Mouse (Mus musculus) frontal cortex, postnatal 36 days (tissue): ENCODE results near the gene Tgfb1.
A peak's percentile ranks its signal among the peaks of the same experiment; 100 is the strongest.

Source experiments
- DNase-seq, 2 experiments: peaks; one replicate each; pipeline ENCODE4 v3.0.0; 2022; ENCODE audit warnings: low spot score in 2 of 2

The Tgfb1 gene

DNA sequence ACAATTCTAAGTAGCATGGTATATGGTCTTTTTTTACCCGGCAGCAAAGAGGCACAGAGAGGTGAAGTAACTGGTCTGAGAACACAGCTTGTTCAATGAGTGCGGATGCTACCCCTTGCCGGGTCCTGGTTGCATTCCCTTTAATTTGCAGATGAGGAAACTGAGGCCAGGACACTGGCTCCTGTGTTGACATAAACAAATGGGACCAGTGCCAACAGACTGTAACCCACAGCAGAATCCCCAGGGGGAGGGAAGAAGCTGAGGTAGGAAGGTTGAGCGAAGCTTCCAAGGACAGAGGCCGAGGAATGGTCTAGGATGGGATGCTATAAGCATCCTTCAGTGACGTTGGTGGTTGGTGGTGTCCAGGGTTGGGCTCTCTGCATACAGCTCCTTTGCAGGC is 11.4 kb upstream of the Tgfb1 start:
- no peak for DNase-seq

DNA sequence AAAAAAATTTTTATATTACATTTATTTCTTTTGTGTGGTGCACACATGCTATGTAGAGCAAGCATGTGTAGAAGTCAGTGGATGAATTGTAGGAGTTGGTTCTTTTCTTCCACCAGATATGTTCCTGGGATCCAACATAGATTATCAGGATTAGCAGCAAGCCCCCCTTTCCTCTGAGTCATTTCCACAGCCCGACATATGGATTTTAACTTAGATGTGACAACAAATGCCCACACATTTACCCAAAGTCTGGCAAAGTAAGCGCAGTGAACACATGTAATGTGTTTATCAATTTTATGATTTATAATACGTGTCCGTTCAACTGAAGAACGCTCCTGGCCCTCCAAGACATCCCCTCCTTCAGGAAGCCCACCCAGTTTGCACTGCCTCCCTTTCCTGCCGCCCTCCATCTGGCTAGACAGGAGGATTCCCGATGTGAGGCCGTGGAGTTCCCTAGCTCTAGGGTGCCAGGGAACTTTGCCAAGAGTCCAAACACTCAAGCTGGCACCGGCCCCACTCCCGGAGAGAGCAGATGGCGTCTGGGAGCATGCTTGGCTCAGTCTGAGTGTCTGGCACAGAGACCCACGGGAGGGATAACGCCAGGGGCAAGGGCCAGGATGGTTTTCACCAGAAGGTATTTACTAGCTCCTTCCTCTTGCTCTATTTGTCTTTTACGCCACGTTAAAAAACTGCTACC is 10.6 kb upstream of the Tgfb1 start:
- DNase-seq: peak; percentile 94

DNA sequence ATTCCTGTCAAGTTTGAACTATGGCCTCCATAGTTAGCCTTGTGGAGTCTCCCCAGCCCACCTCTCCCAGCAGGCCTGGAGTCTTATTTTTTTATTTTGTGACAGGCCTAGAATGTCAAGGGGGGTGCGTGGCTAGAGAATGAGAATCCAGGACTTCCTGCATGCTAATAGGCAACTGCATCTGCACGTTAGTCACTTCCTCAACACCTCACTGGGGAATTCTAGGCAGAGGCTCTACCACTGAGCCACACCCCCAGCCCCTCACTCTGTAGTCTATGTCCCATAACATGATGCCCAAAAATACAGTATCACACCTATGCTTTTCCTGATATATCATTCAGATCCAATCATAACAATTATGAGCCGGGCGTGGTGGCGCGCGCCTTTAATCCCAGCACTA is 9.8 kb upstream of the Tgfb1 start:
- no peak for DNase-seq

DNA sequence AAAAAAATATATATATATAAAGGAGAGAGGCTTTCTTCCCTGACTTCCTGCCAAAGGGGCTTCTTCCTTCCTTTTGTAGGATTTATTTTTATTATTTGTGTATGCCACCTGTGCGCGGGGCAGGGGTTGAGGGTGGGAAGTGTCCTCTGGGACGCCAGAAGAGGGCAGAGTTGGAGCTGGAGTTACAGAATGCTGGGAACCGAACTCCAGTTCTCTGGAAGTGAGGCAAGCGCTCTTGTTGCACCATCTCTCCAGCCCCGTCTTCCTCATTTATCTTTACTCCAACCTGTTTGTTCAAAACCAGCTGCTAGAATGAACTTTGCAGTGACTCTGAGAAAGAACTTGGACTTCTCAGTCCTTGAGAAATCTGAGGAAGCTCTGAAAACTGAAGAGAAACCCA is 6.8 kb upstream of the Tgfb1 start:
- DNase-seq: no peak

DNA sequence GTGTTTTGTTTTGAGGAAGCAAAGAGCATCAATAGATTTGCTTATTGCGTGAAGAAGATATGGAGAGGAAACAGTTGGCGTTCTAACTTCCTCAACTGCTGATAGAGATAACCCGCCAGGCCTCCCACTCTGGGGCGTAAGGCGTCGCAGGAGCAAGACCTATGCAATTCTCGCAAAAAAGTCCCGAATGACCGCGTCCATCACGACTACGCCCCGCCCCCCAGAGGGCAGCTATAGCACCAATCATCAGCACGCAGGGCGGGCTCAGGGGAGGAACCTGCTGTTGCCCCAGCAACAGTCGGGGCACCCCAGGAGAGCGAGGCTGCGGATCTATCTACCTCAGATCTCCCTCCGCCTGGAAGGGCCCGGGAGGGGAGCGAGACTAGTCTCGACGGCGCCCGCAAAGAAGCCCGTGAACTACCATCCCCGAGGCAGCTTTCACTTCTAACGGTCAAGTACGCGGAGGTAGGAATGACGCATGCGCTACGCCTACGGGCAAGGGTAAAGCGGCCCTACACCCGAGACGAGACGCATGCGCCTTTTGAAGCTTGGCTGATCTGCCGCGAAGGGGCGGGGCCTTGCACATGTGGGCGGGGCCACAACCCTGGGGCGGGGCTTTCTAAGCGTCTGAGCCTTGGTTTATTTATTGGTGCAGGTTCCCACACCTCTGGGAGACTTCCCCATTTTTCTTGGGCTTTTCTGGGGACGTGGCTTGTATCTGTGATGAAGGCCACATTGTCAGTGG is 6.1 kb upstream of the Tgfb1 start, which contains the start of gene B9d2:
B9d2 (plus strand) TSS at position 267 of the 745 bp plus-strand sequence.
- peak; percentile 96 to 97 for DNase-seq

DNA sequence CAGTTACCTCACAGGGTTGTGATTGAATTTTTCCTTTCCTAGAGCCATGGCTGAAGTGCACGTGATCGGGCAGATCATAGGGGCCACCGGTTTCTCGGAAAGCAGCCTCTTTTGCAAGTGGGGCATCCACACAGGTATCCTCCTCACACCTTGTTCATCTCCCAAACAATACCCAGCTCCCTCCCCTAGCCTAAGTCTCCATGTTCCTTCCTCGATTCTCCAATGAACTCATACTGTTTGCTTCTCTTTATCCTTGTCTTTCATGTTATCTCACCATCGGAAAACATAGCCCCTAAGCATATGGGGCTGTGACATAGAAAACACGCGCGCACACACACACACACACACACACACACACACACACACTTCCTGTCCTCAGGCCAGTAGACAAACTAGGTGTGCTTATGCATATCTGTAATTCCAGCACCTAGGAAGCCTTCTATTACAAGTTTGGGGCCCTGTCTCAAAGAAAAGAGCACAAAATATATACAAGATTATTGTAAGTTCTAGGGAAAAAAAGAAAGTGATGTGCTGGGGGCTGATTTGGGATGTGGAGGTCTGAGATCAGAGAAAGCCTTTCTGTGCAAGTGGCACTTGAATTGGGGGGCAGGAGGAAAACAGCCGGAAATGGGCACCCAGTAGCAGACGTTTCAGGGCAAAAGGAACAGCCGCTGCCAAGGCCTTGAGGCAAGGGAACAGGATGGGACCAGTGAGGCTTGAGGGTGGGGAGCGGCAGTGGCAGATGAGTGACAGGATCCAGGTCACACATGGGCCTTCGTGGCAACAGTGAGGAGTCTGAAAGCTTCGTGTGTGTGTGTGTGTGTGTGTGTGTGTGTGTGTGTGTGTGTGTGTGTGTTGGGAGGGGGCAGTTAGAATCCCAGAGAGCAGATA is 5.2 kb upstream of the Tgfb1 start:
- no peak for DNase-seq

DNA sequence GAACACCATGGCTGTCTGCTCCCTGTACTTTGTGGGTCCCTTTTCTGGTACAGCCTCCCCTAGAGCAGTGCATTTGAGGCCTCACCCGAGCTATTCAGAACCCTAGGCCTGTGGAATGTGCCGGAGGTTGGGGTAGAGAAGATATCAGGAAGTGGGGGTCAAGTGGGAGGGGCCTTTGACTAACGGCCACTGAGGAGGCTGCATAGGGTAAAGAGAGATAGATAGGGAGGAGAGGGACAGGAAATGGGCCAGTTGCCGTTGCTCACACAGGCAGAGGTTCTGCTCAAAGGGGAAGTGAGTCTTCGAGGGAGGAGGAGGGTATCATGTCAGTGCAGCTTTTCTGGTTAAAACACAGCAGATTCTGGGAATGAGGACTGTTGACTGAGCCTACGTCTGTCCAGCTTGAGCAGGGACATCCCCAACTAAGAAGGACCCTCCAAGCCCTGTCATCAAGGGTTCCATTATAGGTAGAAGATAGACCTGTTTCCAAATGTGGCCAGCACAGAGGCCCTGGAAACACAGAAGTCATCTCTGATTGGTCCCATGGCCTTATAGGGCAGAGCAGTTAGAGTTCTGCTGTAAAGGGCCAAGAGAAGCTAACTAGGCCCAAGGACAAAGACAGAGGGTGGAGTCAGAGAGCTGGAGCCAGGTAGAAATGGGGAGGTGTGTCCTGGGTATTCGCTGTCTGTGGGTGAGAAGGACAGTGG is 3.2 kb upstream of the Tgfb1 start:
- DNase-seq: no peak

DNA sequence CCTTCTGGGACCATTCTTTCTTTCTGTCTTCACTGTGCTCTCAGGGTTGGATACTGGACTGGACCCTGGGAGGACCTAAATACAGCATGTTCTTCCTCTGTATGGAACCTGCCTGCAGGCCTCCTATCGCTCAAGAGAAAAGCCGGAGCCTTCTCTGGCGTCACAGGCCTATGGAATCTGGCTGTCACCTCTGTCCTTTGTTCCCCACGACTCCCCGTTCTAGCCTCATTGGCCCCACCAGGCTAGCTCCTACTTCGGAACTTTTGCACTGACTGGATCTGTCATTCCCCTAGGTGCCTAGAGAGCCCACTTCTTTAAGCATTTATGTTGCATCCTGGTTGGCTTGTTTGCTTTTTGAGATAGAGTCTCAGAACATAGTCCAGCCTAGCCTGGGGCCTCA is 2.1 kb upstream of the Tgfb1 start:
- no peak for DNase-seq

DNA sequence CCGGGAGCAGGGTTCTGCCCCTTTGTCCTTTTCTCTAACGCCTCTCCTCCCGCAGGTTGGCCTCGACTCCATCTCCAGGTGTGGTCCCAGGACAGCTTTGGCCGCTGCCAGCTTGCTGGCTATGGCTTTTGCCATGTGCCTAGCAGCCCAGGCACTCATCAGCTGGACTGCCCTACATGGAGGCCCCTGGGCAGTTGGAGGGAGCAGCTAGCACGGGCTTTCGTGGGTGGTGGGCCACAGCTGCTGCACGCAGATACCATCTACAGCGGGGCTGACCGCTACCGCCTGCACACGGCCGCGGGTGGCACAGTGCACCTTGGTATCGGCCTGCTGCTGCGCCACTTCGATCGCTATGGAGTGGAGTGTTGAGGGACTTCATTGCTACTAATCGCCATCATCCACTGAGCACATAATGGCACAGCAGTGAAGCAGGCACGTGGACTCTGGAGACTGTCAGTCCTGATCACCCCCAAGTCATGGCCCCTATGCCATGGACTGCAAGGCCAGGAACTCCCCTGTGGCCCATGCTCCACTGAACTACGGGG is 804 bp upstream of the Tgfb1 start:
- DNase-seq: no peak

DNA sequence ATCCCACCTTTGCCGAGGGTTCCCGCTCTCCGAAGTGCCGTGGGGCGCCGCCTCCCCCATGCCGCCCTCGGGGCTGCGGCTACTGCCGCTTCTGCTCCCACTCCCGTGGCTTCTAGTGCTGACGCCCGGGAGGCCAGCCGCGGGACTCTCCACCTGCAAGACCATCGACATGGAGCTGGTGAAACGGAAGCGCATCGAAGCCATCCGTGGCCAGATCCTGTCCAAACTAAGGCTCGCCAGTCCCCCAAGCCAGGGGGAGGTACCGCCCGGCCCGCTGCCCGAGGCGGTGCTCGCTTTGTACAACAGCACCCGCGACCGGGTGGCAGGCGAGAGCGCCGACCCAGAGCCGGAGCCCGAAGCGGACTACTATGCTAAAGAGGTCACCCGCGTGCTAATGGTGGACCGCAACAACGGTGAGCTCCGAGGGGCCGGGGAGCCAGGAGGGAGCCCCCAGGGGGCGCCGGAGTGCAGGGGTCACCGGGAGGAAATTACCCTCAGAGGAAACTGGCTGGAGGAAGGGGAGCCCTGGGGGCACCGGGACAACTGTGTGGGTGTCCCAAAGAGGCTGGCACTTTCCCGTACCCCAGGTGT is 1.1 kb downstream of the Tgfb1 start:
- no peak for DNase-seq

DNA sequence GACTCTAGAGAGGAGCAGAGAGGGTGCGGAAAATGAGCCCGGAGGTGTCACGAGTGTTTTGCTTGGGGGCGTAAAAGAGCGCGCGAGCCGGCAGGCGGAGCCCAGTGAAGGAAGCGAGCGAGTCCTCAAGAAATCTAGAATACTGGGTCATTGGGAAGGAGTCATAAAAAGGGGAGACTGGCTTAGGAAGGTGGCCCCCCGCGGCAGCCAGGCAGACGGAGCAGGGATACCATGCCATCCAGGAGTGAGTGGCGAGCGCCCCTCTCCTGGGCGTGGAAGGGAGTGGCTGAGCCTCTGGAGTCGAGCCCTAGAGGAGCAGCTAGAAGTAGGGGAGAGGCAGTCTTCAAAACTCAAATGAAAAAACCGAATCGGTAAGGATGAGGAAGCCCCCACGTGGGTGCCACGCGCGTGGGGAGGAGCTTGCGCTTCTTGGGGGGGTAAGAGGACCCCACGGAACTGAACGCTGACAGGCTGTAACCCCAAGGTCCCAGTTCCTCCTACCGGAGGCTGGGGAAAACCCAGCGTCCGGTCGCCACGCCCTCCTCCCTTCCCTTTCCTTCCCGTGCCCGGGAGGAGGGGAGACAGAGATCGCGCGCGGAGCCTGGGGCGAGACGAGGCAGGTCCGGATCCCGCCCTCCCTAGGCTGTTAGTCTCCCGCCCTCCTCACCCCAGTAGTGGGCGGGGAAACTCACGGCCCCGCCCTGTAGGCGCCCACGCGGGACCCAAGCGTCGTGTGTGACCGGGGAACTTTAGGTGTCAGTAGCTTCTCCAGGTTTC is 2.2 kb downstream of the Tgfb1 start:
- DNase-seq: no peak

DNA sequence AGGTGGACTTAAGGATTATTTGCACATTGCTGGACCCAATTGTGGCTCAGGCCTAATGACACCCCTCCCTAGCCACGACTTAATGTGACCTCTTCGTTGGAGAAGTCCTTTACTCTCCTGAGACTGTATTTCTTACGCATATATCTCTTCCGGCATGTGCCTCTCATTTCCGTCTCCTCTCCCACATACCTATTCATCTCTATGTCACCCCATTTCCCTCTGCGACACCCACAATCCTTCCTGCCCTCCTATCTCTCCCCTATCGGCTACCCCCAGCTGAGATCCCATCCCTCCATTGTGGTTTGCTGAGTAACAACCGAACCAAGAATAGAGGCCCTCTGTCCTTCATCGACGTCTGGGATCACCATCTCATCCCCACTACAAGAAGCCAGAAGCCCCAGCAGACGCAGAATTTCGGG is 2.8 kb downstream of the Tgfb1 start:
- no peak for DNase-seq

DNA sequence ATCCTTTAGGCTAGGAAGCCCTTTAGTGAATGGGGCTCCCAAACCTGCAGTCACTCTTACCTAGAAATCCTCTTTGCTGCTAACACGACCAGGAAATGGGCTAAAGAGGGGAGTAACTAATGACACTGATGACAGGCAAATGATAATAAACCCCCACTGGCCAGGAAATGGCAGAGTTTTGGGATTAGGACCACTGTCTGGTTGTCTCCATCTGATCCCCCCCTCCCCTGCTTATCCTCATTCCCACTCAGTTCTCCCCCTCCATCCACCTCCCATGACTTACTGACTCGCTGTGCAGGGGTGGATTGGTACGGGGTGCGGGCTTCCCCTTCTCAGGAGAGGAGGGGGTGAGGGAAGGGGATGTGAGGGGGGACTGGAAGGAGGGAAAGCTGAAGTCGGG is 3.2 kb downstream of the Tgfb1 start:
- DNase-seq: no peak

DNA sequence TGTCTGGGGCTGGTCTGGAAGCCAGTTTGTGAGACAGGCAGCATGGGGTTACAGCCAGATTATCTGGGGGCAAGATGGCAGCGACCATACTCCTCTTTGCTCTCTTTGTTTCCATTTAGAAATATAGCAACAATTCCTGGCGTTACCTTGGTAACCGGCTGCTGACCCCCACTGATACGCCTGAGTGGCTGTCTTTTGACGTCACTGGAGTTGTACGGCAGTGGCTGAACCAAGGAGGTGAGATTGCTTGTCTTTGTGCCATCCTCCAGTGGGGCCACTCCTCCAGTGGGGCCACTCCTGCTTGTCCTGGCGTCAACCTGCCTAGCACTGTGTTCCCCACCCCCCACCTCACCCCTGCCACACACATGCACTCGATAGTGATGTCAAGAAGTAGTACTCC is 7.3 kb downstream of the Tgfb1 start:
- no peak for DNase-seq

DNA sequence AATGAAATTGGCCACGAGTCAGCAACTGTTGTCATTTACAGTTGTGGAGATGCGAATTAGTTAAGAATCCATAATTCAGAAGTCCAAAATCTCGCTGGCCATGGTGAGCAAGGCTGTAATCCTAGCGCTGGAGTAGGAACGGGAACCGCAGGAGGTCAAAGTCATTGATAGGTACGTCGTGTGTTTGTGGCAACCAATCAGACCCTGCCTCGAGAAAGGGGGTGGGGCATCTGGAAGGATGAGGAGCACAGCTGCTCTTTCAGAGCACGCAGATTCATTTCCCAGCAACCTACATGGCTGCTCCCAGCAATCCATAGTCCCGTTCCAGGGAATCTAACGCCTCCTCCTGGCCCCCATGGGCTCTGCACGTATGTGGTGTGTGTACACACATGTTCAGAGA is 13.0 kb downstream of the Tgfb1 start:
- DNase-seq: no peak

DNA sequence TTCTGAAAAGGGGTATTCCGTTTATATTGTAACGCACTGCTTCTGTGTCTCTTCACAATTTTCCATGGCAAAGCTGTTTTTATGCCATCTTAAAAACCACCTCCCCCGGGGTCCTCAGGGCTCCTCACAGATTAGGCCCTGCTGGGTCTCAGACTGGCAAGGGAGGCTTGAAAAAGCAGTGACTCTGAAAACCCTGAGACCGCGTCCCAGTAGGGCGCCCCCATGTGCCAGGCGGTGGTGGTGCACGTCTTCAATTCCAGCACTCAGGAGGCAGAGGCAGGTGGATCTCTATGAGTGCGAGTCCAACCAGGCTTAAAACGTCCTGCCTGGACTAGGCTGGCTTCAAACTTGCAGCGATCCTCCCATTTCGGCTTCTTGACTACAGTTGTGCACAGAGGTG is 13.9 kb downstream of the Tgfb1 start:
- DNase-seq: no peak

DNA sequence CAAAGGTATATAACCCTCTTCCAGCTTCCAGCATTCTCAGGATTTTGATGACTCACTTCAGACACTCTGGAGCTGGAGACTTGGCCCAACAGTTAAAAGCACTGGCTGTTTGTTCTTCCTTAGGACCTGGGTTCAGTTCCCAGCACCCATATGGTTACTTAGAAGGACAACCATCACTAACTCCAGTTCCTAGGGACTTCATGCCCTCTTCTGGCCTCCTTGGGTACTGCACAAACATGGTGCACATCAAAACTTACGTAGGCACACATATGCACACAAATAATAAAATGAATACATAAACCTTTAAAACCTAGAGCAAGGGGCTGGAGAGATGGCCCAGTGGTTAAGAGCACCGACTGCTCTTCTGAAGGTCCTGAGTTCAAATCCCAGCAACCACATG is 15.5 kb downstream of the Tgfb1 start:
- no peak for DNase-seq

DNA sequence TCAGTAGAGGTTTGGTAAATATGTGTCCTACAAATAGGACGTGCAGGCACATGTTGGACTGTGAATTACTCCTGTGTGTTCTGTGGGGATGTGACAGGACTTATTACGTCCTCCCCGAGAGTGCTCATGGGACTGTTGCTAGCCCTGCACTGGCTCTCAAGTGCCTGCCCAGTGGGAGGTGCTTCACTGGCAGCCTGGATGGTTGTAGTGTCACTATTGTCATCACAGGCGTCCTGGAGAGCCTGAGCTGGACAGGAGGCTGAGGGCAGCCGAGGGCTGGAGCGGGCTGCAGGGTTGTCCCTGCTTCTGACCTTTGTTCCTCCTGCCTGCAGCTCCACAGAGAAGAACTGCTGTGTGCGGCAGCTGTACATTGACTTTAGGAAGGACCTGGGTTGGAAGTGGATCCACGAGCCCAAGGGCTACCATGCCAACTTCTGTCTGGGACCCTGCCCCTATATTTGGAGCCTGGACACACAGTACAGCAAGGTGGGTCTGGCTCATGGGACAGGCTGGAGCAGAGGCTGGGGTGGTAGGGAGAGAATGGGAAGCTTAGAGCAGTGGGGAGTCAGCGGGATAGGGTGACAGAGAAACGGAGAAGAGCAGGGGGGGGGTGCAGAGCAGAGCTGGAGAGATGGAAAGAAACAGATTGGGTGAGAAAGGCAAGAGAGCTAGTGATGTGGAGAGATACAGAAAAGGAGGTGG is 17.1 kb downstream of the Tgfb1 start:
- DNase-seq: no peak

DNA sequence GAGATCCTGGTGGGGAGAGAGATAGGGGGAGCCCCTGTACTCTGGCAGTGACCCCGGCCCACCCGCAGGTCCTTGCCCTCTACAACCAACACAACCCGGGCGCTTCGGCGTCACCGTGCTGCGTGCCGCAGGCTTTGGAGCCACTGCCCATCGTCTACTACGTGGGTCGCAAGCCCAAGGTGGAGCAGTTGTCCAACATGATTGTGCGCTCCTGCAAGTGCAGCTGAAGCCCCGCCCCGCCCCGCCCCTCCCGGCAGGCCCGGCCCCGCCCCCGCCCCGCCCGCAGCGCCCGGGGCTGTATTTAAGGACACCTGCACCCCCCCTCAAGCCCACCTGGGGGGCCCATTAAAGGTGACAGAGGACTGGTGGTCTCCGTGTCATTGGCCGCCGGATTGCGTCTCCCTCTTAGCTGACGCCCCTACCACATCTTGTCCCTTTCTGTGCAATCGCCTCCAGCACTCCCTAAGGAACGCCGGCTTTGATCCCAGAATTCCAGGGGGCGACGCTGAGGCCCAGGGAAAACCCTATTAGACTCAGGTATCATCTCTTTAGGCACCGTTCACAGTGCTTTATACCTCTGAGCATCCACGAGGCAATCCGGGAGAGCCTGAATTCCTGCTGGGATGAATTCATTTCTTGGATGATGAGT is 18.0 kb downstream of the Tgfb1 start:
- DNase-seq: no peak
